Mouse (Mus musculus): ENCODE data around the gene Olfr1086.

DNA sequence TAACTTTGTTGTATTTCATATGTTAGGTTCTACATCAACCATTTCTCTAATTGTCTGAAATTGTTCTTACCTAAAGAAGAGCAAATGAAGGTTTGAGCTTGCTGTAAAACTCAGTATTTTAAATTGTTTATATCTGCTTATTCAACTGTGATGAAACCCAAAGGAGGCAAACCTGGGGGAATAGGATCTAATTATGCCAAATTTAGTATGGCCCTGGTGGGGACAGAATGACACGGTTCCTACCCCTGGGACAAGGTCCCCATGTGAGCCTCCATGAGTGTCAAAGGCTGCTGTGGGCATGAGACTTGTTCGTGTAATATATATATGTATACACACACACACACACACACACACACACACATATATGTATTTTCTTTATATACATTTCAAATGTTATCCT is at the start of gene Olfr1086:
- TF ChIP-seq CTCF (IDR thresholded peaks at IDR 0.05; ENCODE audit: low read depth, low read length) (no peak), TAL1 (conservative IDR thresholded peaks at IDR 0.05; ENCODE audit: low read depth, low read length) (no peak), GATA1 (IDR thresholded peaks at IDR 0.05; ENCODE audit: borderline replicate concordance, low read length) (no peak)

Measured in G1E (cell line).